Mouse (Mus musculus): ENCODE results near the gene Rapgef6. TPM values are rescaled to one million over a fixed set of nuclear protein-coding genes. Genes with fewer than 3 reads are reported as not detected.

Rapgef6 gene
- polyA plus RNA-seq, 1 experiment = 47.2 TPM

DNA sequence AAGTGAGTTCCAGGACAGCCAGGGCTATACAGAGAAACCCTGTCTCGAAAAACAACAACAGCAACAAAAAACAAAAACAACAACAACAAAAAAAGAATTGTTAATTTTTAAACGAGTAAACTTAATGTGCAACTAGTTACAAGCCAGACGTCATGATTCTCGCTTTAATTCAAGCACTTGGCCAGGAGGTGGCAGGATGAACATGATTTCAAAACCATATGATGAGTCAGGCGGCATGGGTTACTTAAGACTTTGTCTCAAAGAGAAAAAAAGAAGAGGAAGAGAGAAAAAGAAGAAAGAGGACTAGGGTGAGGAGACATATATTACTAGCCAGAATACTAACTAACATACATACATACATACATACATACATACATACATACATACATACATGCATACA, 40.1 kb downstream of the Rapgef6 start:
- DNase-seq (ENCODE audit: low read depth in 1 of 2, low spot score in 2 of 2) = peak; percentile 31 to 37
- TF ChIP-seq POLR2A (IDR thresholded peaks at IDR 0.05; ENCODE audit: low read depth, low read length) (no peak), CTCF (IDR thresholded peaks at IDR 0.05; ENCODE audit: extremely low read depth, insufficient read depth, insufficient read length, insufficient replicate concordance) (peak; percentile 5; the same call in 1 of the 2 replicates)
- Histone ChIP-seq H3K4me3 (ENCODE audit: extremely low read depth, insufficient read depth, insufficient read length) (no peak overlapping the region), H3K27ac (ENCODE audit: insufficient read depth, low read length) (no peak overlapping the region), H3K36me3 (ENCODE audit: control insufficient read depth, insufficient read depth, low read length) (no peaks in the 10 kb centered on the region), H3K4me1 (ENCODE audit: control insufficient read depth, insufficient read depth, insufficient read length) (no peaks in the 10 kb centered on the region), H3K27me3 (ENCODE audit: control insufficient read depth, insufficient read depth, low read length) (no peaks in the 10 kb centered on the region)
- 55% methylated on average over 5 of the region's 5 CpGs for WGBS

DNA sequence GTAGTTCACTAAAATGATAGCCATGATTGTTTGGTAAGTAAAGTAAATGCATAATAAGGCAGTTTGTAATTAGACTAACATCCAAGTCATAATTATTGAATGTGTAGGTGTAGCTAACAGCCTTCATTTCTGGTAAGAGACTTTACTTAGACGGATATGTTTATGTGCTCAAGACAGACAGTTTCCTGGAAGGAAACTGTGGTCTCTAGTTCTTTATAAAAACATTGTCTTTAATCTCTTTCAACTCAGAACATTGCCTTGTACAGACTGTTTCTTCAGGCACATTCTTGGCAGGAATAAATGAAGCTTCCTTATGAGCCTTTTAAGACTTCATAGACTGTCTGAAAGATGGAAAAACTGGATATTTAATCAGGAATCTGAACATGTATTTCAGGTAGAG, 45.3 kb downstream of the Rapgef6 start:
- peak in 1 of 2 experiments; percentile 27 for DNase-seq (ENCODE audit: low read depth in 1 of 2, low spot score in 2 of 2)
- TF ChIP-seq POLR2A (IDR thresholded peaks at IDR 0.05; ENCODE audit: low read depth, low read length) = no peak
- no peak for TF ChIP-seq CTCF (IDR thresholded peaks at IDR 0.05; ENCODE audit: extremely low read depth, insufficient read depth, insufficient read length, insufficient replicate concordance)
- Histone ChIP-seq H3K36me3 (ENCODE audit: control insufficient read depth, insufficient read depth, low read length) (no peaks in the 10 kb centered on the region), H3K27me3 (ENCODE audit: control insufficient read depth, insufficient read depth, low read length) (no peaks in the 10 kb centered on the region), H3K4me1 (ENCODE audit: control insufficient read depth, insufficient read depth, insufficient read length) (no peaks in the 10 kb centered on the region), H3K4me3 (ENCODE audit: extremely low read depth, insufficient read depth, insufficient read length) (peak overlapping the region; percentile 36; the same call in 1 of the 2 replicates), H3K27ac (ENCODE audit: insufficient read depth, low read length) (no peak overlapping the region)
- WGBS = 13% methylated on average over 1 of the region's 1 CpGs

DNA sequence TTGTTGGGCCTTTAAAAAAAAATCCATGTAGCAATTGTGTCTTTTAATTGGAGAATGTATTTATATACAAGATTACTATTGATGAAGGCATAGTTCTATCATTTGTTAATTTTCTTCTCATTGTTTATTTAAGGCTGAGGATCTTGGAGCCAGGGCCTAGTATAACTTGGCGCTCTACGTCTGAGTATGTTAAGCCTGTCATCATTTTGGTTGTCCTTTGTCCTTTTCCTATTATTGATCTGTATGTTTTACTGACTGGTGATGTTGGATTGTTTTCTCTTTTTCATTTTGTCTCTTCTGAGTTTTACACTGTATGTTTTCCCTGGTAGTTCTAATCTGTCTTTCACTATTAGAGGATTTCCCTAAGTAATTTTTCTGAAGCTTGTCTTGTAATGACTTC, 52.1 kb downstream of the Rapgef6 start:
- WGBS = 97% methylated on average over 2 of the region's 2 CpGs
- Histone ChIP-seq H3K27me3 (ENCODE audit: control insufficient read depth, insufficient read depth, low read length) (no peaks in the 10 kb centered on the region), H3K4me3 (ENCODE audit: extremely low read depth, insufficient read depth, insufficient read length) (no peak overlapping the region), H3K27ac (ENCODE audit: insufficient read depth, low read length) (no peak overlapping the region), H3K4me1 (ENCODE audit: control insufficient read depth, insufficient read depth, insufficient read length) (no peaks in the 10 kb centered on the region), H3K36me3 (ENCODE audit: control insufficient read depth, insufficient read depth, low read length) (peaks cover 1% of the 10 kb centered on the region; the same call in 1 of the 2 replicates)
- TF ChIP-seq CTCF (IDR thresholded peaks at IDR 0.05; ENCODE audit: extremely low read depth, insufficient read depth, insufficient read length, insufficient replicate concordance) (no peak), POLR2A (IDR thresholded peaks at IDR 0.05; ENCODE audit: low read depth, low read length) (no peak)
- no peak for DNase-seq (ENCODE audit: low read depth in 1 of 2, low spot score in 2 of 2)

DNA sequence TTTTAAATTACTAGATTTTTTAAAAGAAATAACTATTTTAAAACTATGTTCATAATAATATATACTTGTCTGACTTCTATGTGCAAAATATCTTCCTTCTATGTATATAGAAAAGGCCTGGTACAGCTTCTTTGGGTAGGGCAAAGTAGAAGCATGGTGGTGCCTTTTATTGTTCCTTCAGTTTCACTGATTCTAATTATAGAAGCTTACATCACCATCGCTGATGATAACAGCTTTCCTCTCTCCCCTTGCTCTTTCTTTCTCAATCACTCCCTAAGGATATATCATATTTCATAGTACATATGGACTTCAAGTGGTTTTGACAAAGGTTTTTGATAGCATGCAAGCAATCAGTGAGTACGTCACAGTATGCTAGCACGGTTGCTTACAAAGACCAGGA, 69.9 kb downstream of the Rapgef6 start:
- Histone ChIP-seq H3K27me3 (ENCODE audit: control insufficient read depth, insufficient read depth, low read length) (no peaks in the 10 kb centered on the region), H3K4me3 (ENCODE audit: extremely low read depth, insufficient read depth, insufficient read length) (no peak overlapping the region), H3K36me3 (ENCODE audit: control insufficient read depth, insufficient read depth, low read length) (peaks cover 3% of the 10 kb centered on the region; the same call in 1 of the 2 replicates), H3K27ac (ENCODE audit: insufficient read depth, low read length) (no peak overlapping the region), H3K4me1 (ENCODE audit: control insufficient read depth, insufficient read depth, insufficient read length) (no peaks in the 10 kb centered on the region)
- TF ChIP-seq POLR2A (IDR thresholded peaks at IDR 0.05; ENCODE audit: low read depth, low read length) (no peak), CTCF (IDR thresholded peaks at IDR 0.05; ENCODE audit: extremely low read depth, insufficient read depth, insufficient read length, insufficient replicate concordance) (no peak)
- 80% methylated on average over 3 of the region's 3 CpGs for WGBS
- no peak for DNase-seq (ENCODE audit: low read depth in 1 of 2, low spot score in 2 of 2)

DNA sequence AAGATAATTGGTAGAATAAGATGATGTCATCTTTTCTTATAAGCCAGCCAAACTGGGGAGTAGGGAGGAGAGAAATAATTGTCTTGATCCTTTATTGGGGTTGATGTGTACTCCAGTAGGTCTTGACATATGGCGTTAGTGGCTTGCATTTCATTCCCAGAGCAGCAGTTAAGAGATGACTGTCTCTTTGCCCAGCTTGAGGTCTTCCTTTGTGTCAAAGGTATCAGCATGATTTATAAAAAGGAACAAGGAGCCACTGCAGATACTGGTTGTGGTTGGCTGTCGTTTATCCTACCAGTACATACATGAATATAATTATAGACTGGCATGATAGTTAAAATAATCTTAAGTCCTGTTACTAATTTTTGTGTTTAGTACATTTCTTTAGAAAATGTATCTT, 71.4 kb downstream of the Rapgef6 start:
- Histone ChIP-seq H3K27ac (ENCODE audit: insufficient read depth, low read length) (no peak overlapping the region), H3K36me3 (ENCODE audit: control insufficient read depth, insufficient read depth, low read length) (peaks cover 2% of the 10 kb centered on the region; the same call in 1 of the 2 replicates), H3K4me3 (ENCODE audit: extremely low read depth, insufficient read depth, insufficient read length) (no peak overlapping the region), H3K27me3 (ENCODE audit: control insufficient read depth, insufficient read depth, low read length) (no peaks in the 10 kb centered on the region), H3K4me1 (ENCODE audit: control insufficient read depth, insufficient read depth, insufficient read length) (no peaks in the 10 kb centered on the region)
- DNase-seq (ENCODE audit: low read depth in 1 of 2, low spot score in 2 of 2) = no peak
- TF ChIP-seq CTCF (IDR thresholded peaks at IDR 0.05; ENCODE audit: extremely low read depth, insufficient read depth, insufficient read length, insufficient replicate concordance) = no peak
- WGBS = 64% methylated on average over 2 of the region's 2 CpGs

DNA sequence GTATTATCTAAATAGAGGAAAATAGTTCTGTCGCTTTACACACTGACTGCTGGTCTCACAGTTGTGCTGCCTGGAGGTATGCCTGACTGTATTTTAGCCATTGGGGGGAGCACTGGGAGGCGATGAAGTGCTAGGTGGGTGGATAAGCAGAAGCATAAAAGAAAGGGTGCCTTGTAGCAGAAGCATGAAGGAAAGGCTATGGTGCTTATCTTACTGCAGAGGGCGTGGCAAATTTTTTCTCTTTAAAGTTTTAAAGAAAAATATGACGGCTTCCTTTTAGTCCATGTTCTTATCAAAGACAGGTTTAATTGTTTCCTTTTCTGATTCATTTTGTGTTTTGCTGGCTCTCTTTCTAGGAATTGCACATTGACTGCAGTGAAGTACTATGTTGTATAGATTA, 72.4 kb downstream of the Rapgef6 start:
- no peak overlapping the region for H3K27ac ChIP-seq (ENCODE audit: insufficient read depth, low read length)
- H3K4me3 ChIP-seq (ENCODE audit: extremely low read depth, insufficient read depth, insufficient read length) = no peak overlapping the region
- DNase-seq (ENCODE audit: low read depth in 1 of 2, low spot score in 2 of 2) = no peak
- H3K4me1 ChIP-seq (ENCODE audit: control insufficient read depth, insufficient read depth, insufficient read length) = no peaks in the 10 kb centered on the region
- TF ChIP-seq POLR2A (IDR thresholded peaks at IDR 0.05; ENCODE audit: low read depth, low read length) = no peak
- no peak for TF ChIP-seq CTCF (IDR thresholded peaks at IDR 0.05; ENCODE audit: extremely low read depth, insufficient read depth, insufficient read length, insufficient replicate concordance)
- H3K27me3 ChIP-seq (ENCODE audit: control insufficient read depth, insufficient read depth, low read length) = no peaks in the 10 kb centered on the region
- no peaks in the 10 kb centered on the region for H3K36me3 ChIP-seq (ENCODE audit: control insufficient read depth, insufficient read depth, low read length)
- 69% methylated on average over 4 of the region's 4 CpGs for WGBS

- H3K4me3 ChIP-seq (ENCODE audit: extremely low read depth, insufficient read depth, insufficient read length) = no peak overlapping the region
- no peaks in the 10 kb centered on the region for H3K4me1 ChIP-seq (ENCODE audit: control insufficient read depth, insufficient read depth, insufficient read length)
- 95% methylated on average over 8 of the region's 8 CpGs for WGBS
- no peak overlapping the region for H3K27ac ChIP-seq (ENCODE audit: insufficient read depth, low read length)
- DNase-seq (ENCODE audit: low read depth in 1 of 2, low spot score in 2 of 2) = no peak
- peaks cover 1% of the 10 kb centered on the region; the same call in 1 of the 2 replicates for H3K36me3 ChIP-seq (ENCODE audit: control insufficient read depth, insufficient read depth, low read length)
- TF ChIP-seq CTCF (IDR thresholded peaks at IDR 0.05; ENCODE audit: extremely low read depth, insufficient read depth, insufficient read length, insufficient replicate concordance) (no peak), POLR2A (IDR thresholded peaks at IDR 0.05; ENCODE audit: low read depth, low read length) (no peak)
- H3K27me3 ChIP-seq (ENCODE audit: control insufficient read depth, insufficient read depth, low read length) = no peaks in the 10 kb centered on the region
Measured at GRCm38 (mm10) chr11:54595905-54596555, 73.4 kb downstream of the Rapgef6 start.

Measured in spleen, adult 2 months (tissue).